Mouse (Mus musculus): ENCODE results near the gene Slc6a5. TPM values are rescaled to one million over a fixed set of nuclear protein-coding genes. Genes with fewer than 3 reads are reported as not detected.

Gene Slc6a5
- polyA plus RNA-seq, 1 experiment from 2014 or later, result not detected

- no peaks in the 10 kb centered on the region for H3K36me3 ChIP-seq
- H3K27me3 ChIP-seq (ENCODE audit: insufficient read depth, poor library complexity, severe bottlenecking), result peaks cover 42% of the 10 kb centered on the region
- H3K27ac ChIP-seq, result no peak overlapping the region
- no peak for DNase-seq (ENCODE audit: low spot score)
- WGBS, result 50% methylated on average over 9 of the region's 9 CpGs
- no peaks in the 10 kb centered on the region for H3K4me1 ChIP-seq
- H3K4me3 ChIP-seq, result no peak overlapping the region
- H3K9me3 ChIP-seq, result no peaks in the 10 kb centered on the region
These were observed 7.9 kb upstream of the Slc6a5 start for GRCm38 (mm10) chr7:49902003-49902552.

DNA sequence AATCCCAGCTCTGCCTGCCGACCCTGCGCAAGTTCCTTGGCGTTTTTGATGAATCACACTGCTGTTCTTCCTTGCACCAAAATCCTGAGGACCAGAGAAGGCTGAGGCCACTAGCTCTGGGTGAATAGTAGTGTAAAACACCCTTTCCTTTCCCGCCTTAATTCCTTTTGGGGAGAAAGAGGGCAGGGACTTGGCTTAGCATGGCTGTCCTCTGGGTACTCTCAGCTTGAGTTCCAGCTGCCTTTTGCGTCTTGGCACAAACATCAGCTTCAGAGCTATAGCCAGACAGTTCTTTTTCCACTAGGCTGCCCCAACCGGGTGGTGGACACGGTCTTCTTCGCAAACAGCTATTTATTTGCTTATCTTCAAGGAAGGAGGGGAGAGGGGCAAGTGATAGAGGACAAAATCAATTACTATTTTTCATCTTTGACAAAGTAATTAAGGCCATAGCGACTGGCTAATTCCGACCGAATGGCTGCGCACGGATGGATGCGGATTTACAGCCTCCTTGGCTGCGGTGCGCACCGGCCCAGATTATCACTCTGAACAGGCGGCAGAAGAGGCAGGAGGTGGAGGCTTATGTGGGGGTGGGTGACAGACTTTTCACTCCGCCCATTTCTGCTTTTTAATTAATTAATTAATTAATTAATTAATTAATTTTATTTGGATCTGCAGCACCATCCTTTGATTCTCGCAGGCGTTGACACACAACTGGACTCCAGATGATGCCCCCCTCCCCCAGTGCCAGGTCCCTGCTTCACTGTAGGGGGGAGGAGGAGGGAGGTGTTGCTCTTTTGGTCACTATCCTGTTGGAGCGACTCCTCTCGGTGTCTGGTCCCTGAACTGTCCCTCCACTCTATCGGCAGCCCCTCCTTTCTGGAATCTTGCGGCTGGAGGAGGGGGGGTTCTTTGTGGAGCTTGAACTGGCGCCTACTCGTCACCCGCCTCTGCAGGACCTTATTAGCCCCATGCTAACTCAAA is 2.5 kb upstream of the Slc6a5 start:
- H3K4me3 ChIP-seq, result no peak overlapping the region
- H3K27me3 ChIP-seq (ENCODE audit: insufficient read depth, poor library complexity, severe bottlenecking), result peaks cover 96% of the 10 kb centered on the region
- 4% methylated on average over 28 of the region's 28 CpGs for WGBS
- H3K36me3 ChIP-seq, result no peaks in the 10 kb centered on the region
- H3K9me3 ChIP-seq, result no peaks in the 10 kb centered on the region
- no peak for DNase-seq (ENCODE audit: low spot score)
- no peak overlapping the region for H3K27ac ChIP-seq
- peaks cover 9% of the 10 kb centered on the region for H3K4me1 ChIP-seq

- Histone ChIP-seq H3K36me3 (no peaks in the 10 kb centered on the region), H3K9me3 (no peaks in the 10 kb centered on the region), H3K27me3 (ENCODE audit: insufficient read depth, poor library complexity, severe bottlenecking) (peaks cover 100% of the 10 kb centered on the region), H3K27ac (no peak overlapping the region), H3K4me3 (no peak overlapping the region), H3K4me1 (peaks cover 9% of the 10 kb centered on the region)
- under 1% methylated on average over 24 of the region's 24 CpGs for WGBS
- no peak for DNase-seq (ENCODE audit: low spot score)
These were observed 1.6 kb upstream of the Slc6a5 start for GRCm38 (mm10) chr7:49908181-49908855.

DNA sequence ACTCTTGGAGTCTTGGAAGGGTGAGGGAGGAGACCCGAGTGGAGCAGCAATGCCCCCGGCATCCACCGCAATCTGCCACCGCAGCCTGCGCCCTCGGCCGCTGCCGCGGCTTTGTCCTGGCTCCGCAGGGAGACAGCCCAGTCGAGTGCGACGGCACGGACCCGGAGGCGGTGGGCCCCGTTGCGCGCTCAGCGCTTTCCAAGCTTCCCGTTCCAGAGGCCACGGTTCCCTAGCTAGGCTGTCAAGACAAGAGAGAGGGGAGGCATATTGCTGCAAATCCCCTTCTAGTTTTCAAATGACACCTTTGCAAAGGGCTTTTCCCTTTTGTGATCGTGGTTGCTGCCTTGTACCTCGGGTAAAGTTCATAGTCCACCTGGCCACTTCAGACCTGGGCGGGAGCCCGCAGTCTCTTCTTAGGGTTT is 945 bp upstream of the Slc6a5 start:
- Histone ChIP-seq H3K27ac (no peak overlapping the region), H3K9me3 (no peaks in the 10 kb centered on the region), H3K4me3 (no peak overlapping the region), H3K4me1 (peaks cover 9% of the 10 kb centered on the region), H3K36me3 (no peaks in the 10 kb centered on the region), H3K27me3 (ENCODE audit: insufficient read depth, poor library complexity, severe bottlenecking) (peaks cover 100% of the 10 kb centered on the region)
- no peak for DNase-seq (ENCODE audit: low spot score)
- under 1% methylated on average over 26 of the region's 26 CpGs for WGBS

GRCm38 (mm10) chr7:49910361-49910760 is 415 bp downstream of the Slc6a5 start:
- Histone ChIP-seq H3K4me3 (no peak overlapping the region), H3K36me3 (no peaks in the 10 kb centered on the region), H3K27me3 (ENCODE audit: insufficient read depth, poor library complexity, severe bottlenecking) (peaks cover 100% of the 10 kb centered on the region), H3K9me3 (no peaks in the 10 kb centered on the region), H3K27ac (no peak overlapping the region), H3K4me1 (peaks cover 9% of the 10 kb centered on the region)
- under 1% methylated on average over 16 of the region's 16 CpGs for WGBS
- DNase-seq (ENCODE audit: low spot score), result no peak

DNA sequence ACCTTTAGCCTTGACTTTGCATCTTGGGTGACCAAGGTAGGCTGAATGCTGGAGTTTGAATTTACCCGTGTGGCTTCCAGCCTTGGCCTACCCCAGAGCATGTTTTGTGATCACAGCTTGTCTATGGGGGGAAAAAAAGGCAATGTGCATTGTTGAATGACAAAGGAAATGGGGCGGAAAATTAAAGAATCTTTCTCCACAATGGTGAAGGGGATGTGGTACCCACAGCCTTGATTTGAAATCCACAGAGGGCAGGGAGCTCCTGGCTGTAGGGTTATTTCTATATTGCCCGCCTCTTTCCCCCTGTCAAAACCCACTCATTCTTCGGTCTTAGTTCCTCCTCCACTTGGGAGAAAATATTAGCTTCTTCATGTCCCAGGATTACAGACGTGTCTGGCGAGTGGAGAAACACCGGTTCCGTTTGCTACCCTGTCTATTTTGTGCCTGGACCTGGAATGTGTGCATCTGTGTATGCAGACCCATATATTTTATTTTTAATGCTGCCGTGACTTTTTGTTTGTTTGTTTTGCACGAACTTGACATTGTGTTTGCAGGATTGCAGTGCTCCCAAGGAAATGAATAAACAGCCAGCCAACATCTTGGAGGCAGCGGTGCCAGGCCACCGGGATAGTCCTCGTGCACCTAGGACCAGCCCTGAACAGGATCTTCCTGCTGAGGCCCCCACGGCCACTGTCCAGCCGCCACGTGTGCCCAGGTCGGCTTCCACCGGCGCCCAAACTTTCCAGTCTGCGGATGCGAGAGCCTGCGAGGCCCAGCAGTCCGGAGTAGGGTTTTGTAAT is 1.4 kb downstream of the Slc6a5 start:
- peaks cover 100% of the 10 kb centered on the region for H3K27me3 ChIP-seq (ENCODE audit: insufficient read depth, poor library complexity, severe bottlenecking)
- no peaks in the 10 kb centered on the region for H3K36me3 ChIP-seq
- H3K27ac ChIP-seq, result no peak overlapping the region
- 4% methylated on average over 23 of the region's 23 CpGs for WGBS
- no peaks in the 10 kb centered on the region for H3K9me3 ChIP-seq
- H3K4me3 ChIP-seq, result peak overlapping the region; percentile 8; the same call in 1 of the 2 replicates
- peaks cover 9% of the 10 kb centered on the region for H3K4me1 ChIP-seq
- DNase-seq (ENCODE audit: low spot score), result no peak

- no peaks in the 10 kb centered on the region for H3K9me3 ChIP-seq
- no peak for DNase-seq (ENCODE audit: low spot score)
- no peaks in the 10 kb centered on the region for H3K36me3 ChIP-seq
- peaks cover 9% of the 10 kb centered on the region for H3K4me1 ChIP-seq
- no peak overlapping the region for H3K27ac ChIP-seq
- H3K27me3 ChIP-seq (ENCODE audit: insufficient read depth, poor library complexity, severe bottlenecking), result peaks cover 100% of the 10 kb centered on the region
- H3K4me3 ChIP-seq, result peak overlapping the region; percentile 8; the same call in 1 of the 2 replicates
- 3% methylated on average over 26 of the region's 26 CpGs for WGBS
These were observed 2.0 kb downstream of the Slc6a5 start for GRCm38 (mm10) chr7:49911947-49912262.

GRCm38 (mm10) chr7:49913164-49913563 is 3.2 kb downstream of the Slc6a5 start:
- peaks cover 100% of the 10 kb centered on the region for H3K27me3 ChIP-seq (ENCODE audit: insufficient read depth, poor library complexity, severe bottlenecking)
- H3K36me3 ChIP-seq, result no peaks in the 10 kb centered on the region
- H3K4me3 ChIP-seq, result no peak overlapping the region
- no peaks in the 10 kb centered on the region for H3K9me3 ChIP-seq
- peaks cover 9% of the 10 kb centered on the region for H3K4me1 ChIP-seq
- DNase-seq (ENCODE audit: low spot score), result no peak
- WGBS, result 9% methylated on average over 4 of the region's 4 CpGs
- H3K27ac ChIP-seq, result no peak overlapping the region

DNA sequence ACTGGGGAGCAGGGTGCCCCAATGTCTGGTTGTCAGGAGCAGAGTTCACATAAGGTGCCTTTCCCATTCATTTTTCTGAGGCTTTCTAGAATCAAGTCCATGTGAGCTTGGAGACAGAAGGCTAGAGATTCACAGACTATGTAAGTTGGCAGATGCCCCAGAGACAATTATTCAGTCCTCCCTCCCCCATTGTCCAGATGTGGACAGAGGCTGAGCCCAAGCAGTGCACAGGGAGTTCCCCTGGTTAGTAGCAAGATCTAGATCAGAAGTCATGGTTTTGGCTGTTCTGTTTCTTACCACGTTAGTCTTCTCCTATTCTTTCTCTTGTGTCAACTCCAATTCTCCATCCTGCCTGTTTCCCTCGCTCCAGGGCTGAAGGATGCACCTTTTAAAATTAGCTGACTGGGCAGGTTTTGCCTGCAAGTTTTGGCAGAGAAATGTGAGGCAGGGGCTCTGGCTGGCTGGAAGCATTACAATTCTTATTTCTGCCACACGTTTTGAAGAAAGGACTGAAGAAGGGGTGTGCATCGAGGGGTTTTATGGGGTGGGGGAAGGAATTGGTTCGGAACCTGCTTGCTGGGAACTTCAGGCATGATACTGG is 3.9 kb downstream of the Slc6a5 start:
- Histone ChIP-seq H3K36me3 (no peaks in the 10 kb centered on the region), H3K4me1 (peaks cover 8% of the 10 kb centered on the region), H3K4me3 (no peak overlapping the region), H3K9me3 (no peaks in the 10 kb centered on the region), H3K27me3 (ENCODE audit: insufficient read depth, poor library complexity, severe bottlenecking) (peaks cover 100% of the 10 kb centered on the region), H3K27ac (no peak overlapping the region)
- 6% methylated on average over 5 of the region's 5 CpGs for WGBS
- no peak for DNase-seq (ENCODE audit: low spot score)

GRCm38 (mm10) chr7:49914946-49915345 is 5.0 kb downstream of the Slc6a5 start:
- H3K36me3 ChIP-seq, result no peaks in the 10 kb centered on the region

DNA sequence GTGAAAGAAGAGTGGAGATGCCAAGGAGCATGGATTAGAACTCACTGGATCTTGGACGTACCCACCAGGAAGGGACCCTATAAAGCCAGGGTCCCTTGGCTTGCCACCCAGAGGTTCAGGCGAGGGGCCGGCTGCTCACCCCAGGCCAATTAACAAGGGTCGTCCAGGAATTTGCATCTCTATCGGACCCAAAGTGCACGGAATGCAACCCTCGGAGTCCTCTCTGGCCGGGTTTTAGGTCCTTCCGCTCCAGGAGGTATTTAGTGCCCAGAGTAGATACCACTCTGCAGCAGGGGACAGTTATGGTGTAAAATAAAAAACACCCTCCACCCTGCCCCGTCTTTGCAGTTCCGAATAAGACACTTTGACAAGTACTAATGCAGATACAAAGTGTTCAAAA is 5.5 kb downstream of the Slc6a5 start:
- Histone ChIP-seq H3K27me3 (ENCODE audit: insufficient read depth, poor library complexity, severe bottlenecking) (peaks cover 94% of the 10 kb centered on the region), H3K4me1 (peaks cover 6% of the 10 kb centered on the region), H3K9me3 (peaks cover 4% of the 10 kb centered on the region; the same call in 1 of the 2 replicates), H3K4me3 (no peak overlapping the region), H3K27ac (no peak overlapping the region), H3K36me3 (no peaks in the 10 kb centered on the region)
- no peak for DNase-seq (ENCODE audit: low spot score)
- WGBS, result under 1% methylated on average over 11 of the region's 11 CpGs

More at GRCm38 (mm10) chr7:49914946-49915345, 5.0 kb downstream of the Slc6a5 start:
- Histone ChIP-seq H3K4me3 (no peak overlapping the region), H3K27me3 (ENCODE audit: insufficient read depth, poor library complexity, severe bottlenecking) (peaks cover 94% of the 10 kb centered on the region), H3K9me3 (peaks cover 4% of the 10 kb centered on the region; the same call in 1 of the 2 replicates), H3K4me1 (peaks cover 6% of the 10 kb centered on the region), H3K27ac (no peak overlapping the region)
- 3% methylated on average over 9 of the region's 9 CpGs for WGBS
- no peak for DNase-seq (ENCODE audit: low spot score)

- DNase-seq (ENCODE audit: low spot score), result no peak
- no peak overlapping the region for H3K4me3 ChIP-seq
- no peaks in the 10 kb centered on the region for H3K4me1 ChIP-seq
- H3K27ac ChIP-seq, result no peak overlapping the region
- 71% methylated on average over 4 of the region's 4 CpGs for WGBS
- no peaks in the 10 kb centered on the region for H3K36me3 ChIP-seq
- H3K9me3 ChIP-seq, result peaks cover 4% of the 10 kb centered on the region; the same call in 1 of the 2 replicates
- peaks cover 63% of the 10 kb centered on the region for H3K27me3 ChIP-seq (ENCODE audit: insufficient read depth, poor library complexity, severe bottlenecking)
These were observed 9.5 kb downstream of the Slc6a5 start for GRCm38 (mm10) chr7:49919494-49919893.
